Mouse (Mus musculus) kidney, postnatal 0 days (tissue): ENCODE data around the gene Mettl7a2. TPM values are rescaled to one million over a fixed set of nuclear protein-coding genes. Genes with fewer than 3 reads are reported as not detected.
A peak's percentile ranks its signal among the peaks of the same experiment; 100 is the strongest.
"Not testable (repeated sequence)": the region's sequence is repeated elsewhere in the genome, so short reads cannot be mapped to it uniquely, and the experiment has no call there.

Experiments used
- ATAC-seq: fragments of 200-750 bp; cut with Nextera tagmentation; replicated peaks from 2 replicates; pipeline ENCODE4 v1.8.0; 2017; ENCODE audit warnings: low read depth, moderate number of reproducible peaks, moderate TSS enrichment, moderate library complexity; ENCODE audit not compliant: low FRiP score
- DNase-seq: peaks from one replicate; pipeline ENCODE4 v3.0.0-alpha.2; 2016; ENCODE audit warnings: low spot score
- H3K27ac ChIP-seq: fragments of 300-500 bp; sonication (generic); 2 replicates; pipeline ENCODE4 v1.5.1; 2014; ENCODE audit warnings: mild to moderate bottlenecking
- H3K27me3 ChIP-seq: fragments of 300-500 bp; sonication (generic); 2 replicates; pipeline ENCODE4 v1.6.1; 2014; ENCODE audit warnings: low read length, mixed read lengths; ENCODE audit not compliant: insufficient read depth
- H3K36me3 ChIP-seq: fragments of 300-500 bp; sonication (generic); 2 replicates; pipeline ENCODE4 v1.6.1; 2014; ENCODE audit warnings: low read length, mixed read lengths; ENCODE audit not compliant: insufficient read depth
- H3K4me1 ChIP-seq: fragments of 300-500 bp; sonication (generic); replicated peaks from 2 replicates; pipeline ENCODE4 v1.6.1; 2014; ENCODE audit warnings: antibody characterized with exemption, low read length, mixed read lengths; ENCODE audit not compliant: insufficient read depth
- H3K4me2 ChIP-seq: fragments of 300-500 bp; sonication (generic); 2 replicates; pipeline ENCODE4 v1.6.1; 2014; ENCODE audit warnings: mild to moderate bottlenecking, low read length, moderate library complexity, mixed read lengths
- H3K4me3 ChIP-seq: fragments of 300-500 bp; sonication (generic); replicated peaks from 2 replicates; pipeline ENCODE4 v1.5.1; 2014; ENCODE audit warnings: low read depth, low read length
- H3K9ac ChIP-seq: fragments of 300-500 bp; sonication (generic); 2 replicates; pipeline ENCODE4 v1.6.1; 2014; ENCODE audit warnings: low read depth, low read length
- H3K9me3 ChIP-seq: fragments of 300-500 bp; sonication (generic); replicated peaks from 2 replicates; pipeline ENCODE4 v1.6.1; 2016; ENCODE audit warnings: low read length, inconsistent platforms, mixed read lengths
- CTCF ChIP-seq: IDR thresholded peaks from 2 replicates; pipeline ENCODE4 v1.5.1; 2016; ENCODE audit warnings: antibody characterized with exemption, low read depth, mild to moderate bottlenecking, moderate library complexity
- WGBS: fragments of 180-500 bp; shearing (Covaris S2); extraction: QIAGEN DNeasy Blood & Tissue Kit; methylation state at CpG from one replicate; pipeline ENCODE4 v1.1.7; 2014; 5-methylcytosine and 5-hydroxymethylcytosine counted together
- polyA plus RNA-seq: library from polyadenylated mRNA; unstranded; fragments of >200 nt; fragmentation: Nextera tagmentation; extraction: Ambion mirVana; gene quantifications from 2 replicates; pipeline ENCODE4 v1.2.1, GENCODE M21; 2015

The Mettl7a2 gene
- polyA plus RNA-seq: 1.8 and 2.8 TPM in 2 replicates

DNA sequence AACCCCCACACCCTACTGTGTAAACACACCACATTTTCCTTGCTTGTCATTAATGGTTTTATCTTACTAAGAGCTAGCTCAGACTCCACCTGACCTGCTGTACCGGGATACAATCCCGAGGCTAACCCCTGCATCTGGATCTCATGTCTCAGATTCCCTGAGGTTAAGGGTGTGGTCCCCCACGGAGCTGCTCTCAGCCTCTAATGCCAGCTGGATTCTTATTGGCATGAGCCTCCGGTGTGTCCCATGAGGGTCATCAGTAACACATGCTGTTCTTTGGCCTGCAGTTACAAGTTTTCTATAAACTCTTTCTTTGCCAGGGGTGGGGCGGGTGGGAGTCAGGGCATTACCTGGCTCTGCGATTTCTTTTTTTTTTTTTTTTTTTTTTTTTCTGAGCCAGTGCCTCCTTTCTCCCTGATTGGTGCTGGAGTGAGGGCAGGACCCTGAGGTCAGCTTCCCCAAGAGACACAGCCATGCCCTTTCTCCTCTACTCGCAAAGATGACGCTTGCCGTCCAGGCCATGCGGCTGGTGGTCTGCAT, at the start of gene Mettl7a2, which contains the start of gene Methig1:
TSS of gene Mettl7a2 (plus strand) at position 490 of the 540 bp plus-strand sequence.
TSS of gene Methig1 (plus strand) at position 439 of the 540 bp plus-strand sequence.
- 83% methylated on average over 10 of the region's 10 CpGs for WGBS
- no peak for ATAC-seq
- Histone ChIP-seq H3K4me1 (no peaks in the 10 kb centered on the region), H3K27ac (no peak within 1 kb of the TSS), H3K27me3 (no peaks in the 10 kb centered on the region), H3K36me3 (no peaks in the 10 kb centered on the region), H3K4me2 (no peak within 1 kb of the TSS), H3K9me3 (no peaks in the 10 kb centered on the region), H3K9ac (no peak within 1 kb of the TSS), H3K4me3 (no peak within 1 kb of the TSS)
- TF ChIP-seq CTCF: no peak
- no peak for DNase-seq

DNA sequence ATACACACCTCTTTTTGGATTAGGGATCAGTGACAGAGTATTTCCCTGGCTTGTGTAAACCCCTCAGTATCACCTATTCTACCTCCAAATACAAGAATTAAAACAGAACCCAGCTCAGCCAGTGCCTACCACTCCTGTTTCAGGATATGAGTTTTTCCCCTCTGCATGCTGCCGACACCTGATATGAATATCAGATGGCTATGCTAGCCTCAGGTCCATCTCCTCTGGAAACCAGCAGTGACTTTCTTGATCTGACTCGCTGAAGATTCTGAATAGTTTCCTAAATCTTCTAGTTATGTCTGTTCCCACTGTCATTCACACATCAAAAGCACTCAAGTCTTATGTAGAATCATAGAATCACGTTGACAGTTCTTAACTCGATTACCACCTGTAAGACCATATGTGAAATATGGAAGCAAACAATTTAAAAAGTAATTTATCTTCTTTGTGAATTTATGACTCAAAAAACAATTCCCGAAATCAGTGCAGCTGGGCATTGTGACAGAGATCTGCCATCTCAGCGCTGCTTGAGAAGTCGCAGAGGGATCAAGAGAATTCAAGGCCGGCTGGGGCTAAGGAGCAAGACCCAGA, 49.5 kb upstream of the Mettl7a2 start:
- peak overlapping the region; percentile 70 for H3K4me2 ChIP-seq
- WGBS: 35% methylated on average over 8 of the region's 8 CpGs

DNA sequence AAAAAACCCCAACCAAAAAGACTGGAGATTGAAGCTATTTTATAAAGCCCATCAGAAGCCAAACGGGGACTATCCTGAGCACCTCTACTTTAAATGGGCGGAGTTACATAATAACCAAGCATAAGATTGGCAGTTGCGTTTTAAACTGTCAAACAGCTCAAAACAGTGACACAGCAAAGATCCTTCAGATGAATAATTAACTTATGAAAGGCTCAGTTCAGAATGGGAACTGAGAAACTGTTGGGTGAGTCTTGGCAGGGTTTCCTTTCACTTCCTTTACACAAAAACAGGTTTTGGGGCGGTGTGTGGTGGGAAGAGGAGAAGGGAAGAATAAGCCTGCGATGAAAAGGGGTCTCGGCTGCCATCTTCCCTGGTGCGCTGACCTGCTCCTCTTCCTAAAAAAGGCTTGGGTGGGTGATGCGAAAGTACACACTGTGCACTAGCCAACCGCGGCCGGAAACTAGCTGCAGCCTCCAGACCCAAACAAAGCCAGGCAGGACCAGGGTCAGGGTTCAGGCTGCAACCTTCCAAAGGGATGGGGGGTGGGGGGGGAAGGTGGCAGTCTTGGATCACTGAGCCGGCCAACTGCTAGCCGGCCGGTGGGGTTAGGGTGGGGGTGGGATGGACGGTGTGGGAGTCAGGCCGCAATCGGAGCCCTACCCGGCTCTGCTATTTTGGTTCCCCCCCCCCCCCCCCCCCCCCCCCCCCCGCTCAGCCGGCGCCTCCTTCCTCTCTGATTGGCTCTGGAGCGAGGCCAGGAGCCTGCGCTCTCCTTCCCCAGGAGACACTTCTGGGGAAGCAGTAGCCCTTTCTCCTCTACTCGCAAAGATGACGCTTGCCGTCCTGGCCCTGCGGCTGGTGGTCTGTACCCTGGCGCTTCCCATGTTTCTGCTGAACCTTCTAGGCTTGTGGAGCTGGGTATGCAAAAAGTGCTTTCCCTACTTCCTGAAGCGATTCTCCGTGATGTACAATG, 48.7 kb upstream of the Mettl7a2 start, which contains the start of gene Mettl7a1:
TSS of gene Mettl7a1 (plus strand) at position 122 of the 973 bp plus-strand sequence.
- H3K4me3 ChIP-seq: peak within 1 kb of the TSS; percentile 43
- H3K9me3 ChIP-seq: no peaks in the 10 kb centered on the region
- DNase-seq (peak; percentile 87), ATAC-seq (peak; percentile 81)
- peak within 1 kb of the TSS; percentile 63 for H3K9ac ChIP-seq
- no peaks in the 10 kb centered on the region for H3K27me3 ChIP-seq
- TF ChIP-seq CTCF: no peak
- H3K4me1 ChIP-seq: no peaks in the 10 kb centered on the region
- peak within 1 kb of the TSS; percentile 93 for H3K27ac ChIP-seq
- 2% methylated on average over 19 of the region's 30 CpGs for WGBS
- H3K4me2 ChIP-seq: peak within 1 kb of the TSS; percentile 70
- no peaks in the 10 kb centered on the region for H3K36me3 ChIP-seq

More for the DNA sequence above, 49.5 kb upstream of the Mettl7a2 start:
- H3K36me3 ChIP-seq: no peaks in the 10 kb centered on the region
- ATAC-seq: no peak
- no peak for TF ChIP-seq CTCF
- H3K27me3 ChIP-seq: no peaks in the 10 kb centered on the region
- H3K9me3 ChIP-seq: no peaks in the 10 kb centered on the region
- peak; percentile 3 for DNase-seq
- H3K4me3 ChIP-seq: peak overlapping the region; percentile 43; the same call in 1 of the 2 replicates
- peak overlapping the region; percentile 93 for H3K27ac ChIP-seq
- no peaks in the 10 kb centered on the region for H3K4me1 ChIP-seq
- no peak overlapping the region; the same call in 1 of the 2 replicates for H3K9ac ChIP-seq

DNA sequence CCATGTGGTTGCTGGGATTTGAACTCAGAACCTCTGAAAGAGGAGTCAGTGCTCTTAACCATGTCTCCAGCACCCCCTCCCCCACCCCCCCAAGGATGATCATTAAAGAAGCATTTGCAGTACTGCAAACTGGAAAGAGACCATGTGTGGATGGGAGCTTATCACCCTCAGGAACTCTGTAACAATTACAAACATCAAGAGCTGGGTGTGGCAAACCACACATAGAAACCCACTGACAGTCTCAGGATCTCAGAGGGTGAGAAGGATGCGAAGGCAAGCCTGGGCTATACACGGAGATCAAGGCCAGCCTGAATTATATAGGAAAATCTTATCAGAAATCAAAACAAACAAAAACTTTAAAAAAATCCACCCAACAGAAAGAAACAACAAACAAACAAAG, 46.8 kb upstream of the Mettl7a2 start:
- ATAC-seq (no peak), DNase-seq (no peak)
- no peaks in the 10 kb centered on the region for H3K27me3 ChIP-seq
- WGBS: 85% methylated on average over 2 of the region's 2 CpGs
- H3K9me3 ChIP-seq: no peaks in the 10 kb centered on the region
- TF ChIP-seq CTCF: no peak
- H3K9ac ChIP-seq: no peak overlapping the region
- H3K4me2 ChIP-seq: no peak overlapping the region
- no peaks in the 10 kb centered on the region for H3K36me3 ChIP-seq
- no peaks in the 10 kb centered on the region for H3K4me1 ChIP-seq
- H3K4me3 ChIP-seq: no peak overlapping the region
- no peak overlapping the region for H3K27ac ChIP-seq

DNA sequence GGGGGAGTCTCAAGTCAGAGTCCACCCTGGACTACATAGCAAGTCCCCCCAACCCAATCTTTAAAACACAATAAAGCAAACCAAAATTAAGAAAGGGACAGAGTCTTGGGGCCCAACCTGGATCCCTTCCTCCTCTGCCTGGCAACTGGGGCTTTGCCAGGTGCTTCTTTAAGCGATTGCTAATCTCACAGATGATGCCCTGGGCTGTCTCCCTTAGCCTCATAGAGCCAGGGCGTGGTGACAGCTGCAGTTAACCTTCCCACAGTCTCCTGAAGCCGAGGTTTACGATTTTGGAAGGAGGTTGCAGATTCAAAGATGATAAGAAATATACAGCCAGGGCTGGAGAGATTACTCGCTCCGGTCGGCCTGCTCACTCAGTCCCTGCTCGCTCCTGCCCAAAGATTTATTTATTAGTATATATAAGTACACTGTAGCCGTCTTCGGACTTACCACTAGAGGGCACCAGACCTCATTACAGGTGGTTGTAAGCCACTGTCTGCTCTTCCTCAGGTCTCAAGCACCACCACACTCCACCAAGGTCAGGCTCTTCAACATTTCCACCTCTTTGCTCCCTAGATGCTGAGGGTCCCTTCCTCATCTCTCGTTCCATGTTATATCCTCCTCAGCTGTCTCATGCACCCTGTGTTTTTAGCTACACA, 45.4 kb upstream of the Mettl7a2 start:
- not testable (repeated sequence) for ATAC-seq, H3K9me3 ChIP-seq, H3K36me3 ChIP-seq, H3K9ac ChIP-seq, H3K27me3 ChIP-seq, H3K27ac ChIP-seq, H3K4me1 ChIP-seq, H3K4me3 ChIP-seq, H3K4me2 ChIP-seq
- 36% methylated on average over 8 of the region's 11 CpGs for WGBS
- peak; percentile 65 for TF ChIP-seq CTCF
- peak; percentile 83 for DNase-seq

DNA sequence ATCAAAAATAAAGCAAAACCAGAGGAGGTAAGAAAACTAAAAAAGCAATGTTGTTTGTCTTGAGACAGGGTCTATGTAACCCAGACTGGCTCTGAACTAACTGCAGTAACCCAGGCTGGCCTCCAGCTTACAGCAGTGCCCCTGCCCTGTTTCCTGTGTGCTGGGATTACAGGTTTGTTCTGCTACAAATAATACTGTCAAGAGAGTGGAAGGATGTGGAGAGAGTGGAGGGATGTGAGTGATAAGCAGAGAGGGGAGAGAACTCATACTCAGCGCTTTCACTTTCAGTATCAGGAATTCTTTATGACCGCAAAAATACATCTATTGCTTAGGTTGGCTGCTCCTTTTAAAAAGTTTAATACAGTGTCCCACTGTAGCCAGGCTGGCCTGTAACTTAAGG, 40.7 kb upstream of the Mettl7a2 start:
- Histone ChIP-seq H3K9ac (no peak overlapping the region), H3K4me2 (no peak overlapping the region), H3K36me3 (no peaks in the 10 kb centered on the region), H3K27me3 (no peaks in the 10 kb centered on the region), H3K4me3 (no peak overlapping the region), H3K4me1 (no peaks in the 10 kb centered on the region), H3K27ac (no peak overlapping the region), H3K9me3 (no peaks in the 10 kb centered on the region)
- 60% methylated on average over 2 of the region's 2 CpGs for WGBS
- peak; percentile 12 for DNase-seq
- ATAC-seq: no peak
- no peak for TF ChIP-seq CTCF
